Mouse (Mus musculus) C2C12 (cell line): ENCODE measurements around the gene Krt82.

Experiments used
- CEBPB ChIP-seq: IDR thresholded peaks from one replicate; pipeline ENCODE4 v1.6.1; 2011; ENCODE audit warnings: low read depth, mild to moderate bottlenecking, control low read depth, moderate library complexity
- CTCF ChIP-seq: IDR thresholded peaks from one replicate; pipeline ENCODE4 v1.5.1; 2011; ENCODE audit not compliant: control insufficient read depth, insufficient read depth, insufficient read length
- MYOG ChIP-seq: IDR thresholded peaks from one replicate; pipeline ENCODE4 v1.6.1; 2011; ENCODE audit not compliant: control insufficient read depth, insufficient read length; ENCODE audit errors: extremely low read depth
- USF1 ChIP-seq: IDR thresholded peaks from one replicate; pipeline ENCODE4 v1.6.1; 2011; ENCODE audit warnings: low read depth, mild to moderate bottlenecking, control low read depth, moderate library complexity

- TF ChIP-seq USF1: no peak
- no peak for TF ChIP-seq CTCF
- TF ChIP-seq CEBPB: no peak
- no peak for TF ChIP-seq MYOG
Observed at GRCm38 (mm10) chr15:101553169-101553568, 2.7 kb upstream of the Krt82 start.
